Mouse (Mus musculus) spleen, adult 2 months (tissue): Measurements from ENCODE around the gene Kcne1.
A peak's percentile ranks its signal among the peaks of the same experiment; 100 is the strongest.

Source experiments
- CTCF ChIP-seq: fragments of 200-500 bp; IDR thresholded peaks from 2 replicates; pipeline ENCODE4 v1.5.1; 2011; ENCODE audit warnings: mild to moderate bottlenecking, inconsistent platforms; ENCODE audit not compliant: insufficient read depth, insufficient read length, insufficient replicate concordance; ENCODE audit errors: extremely low read depth
- POLR2A ChIP-seq: fragments of 200-500 bp; IDR thresholded peaks from 2 replicates; pipeline ENCODE4 v1.6.1; 2011; ENCODE audit warnings: low read depth, low read length, inconsistent platforms

- no peak for TF ChIP-seq POLR2A
- TF ChIP-seq CTCF: peak; percentile 75; the same call in 1 of the 2 replicates
Observed at GRCm38 (mm10) chr16:92385062-92385461, 25.8 kb upstream of the Kcne1 start.
